Mouse (Mus musculus): ENCODE results near the gene Iqcc. TPM values are rescaled to one million over a fixed set of nuclear protein-coding genes. Genes with fewer than 3 reads are reported as not detected.

Iqcc gene
- total RNA-seq, 2 experiments from 2014 or later, result 31.5 to 34.3 TPM

DNA sequence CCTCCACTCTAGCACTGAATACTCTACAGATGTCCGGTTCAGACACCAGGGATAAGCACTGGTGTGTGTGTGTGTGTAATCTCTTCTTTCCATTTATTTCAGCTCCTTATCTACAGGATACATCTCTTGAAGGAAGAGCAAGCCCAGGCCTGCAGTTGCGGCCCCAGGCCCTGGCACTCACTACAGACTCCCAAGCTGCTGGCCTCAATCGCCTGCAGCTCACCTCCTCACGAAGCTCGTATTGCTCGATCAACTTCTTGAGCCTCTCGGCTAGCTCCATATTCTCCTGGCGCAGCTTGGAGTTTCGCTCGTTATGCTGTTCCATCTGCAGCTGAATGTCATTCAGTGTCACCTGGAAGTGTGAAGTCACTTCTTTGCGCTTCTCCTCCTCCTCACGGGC lies 13.0 kb upstream of the Iqcc start:
- DNase-seq (ENCODE audit: low spot score in 2 of 2), result no peak
- TF ChIP-seq CTCF (conservative IDR thresholded peaks at IDR 0.05), result no peak
- Histone ChIP-seq H3K27ac (peak overlapping the region; percentile 40; the same call in 1 of the 2 replicates), H3K4me3 (no peak overlapping the region)

DNA sequence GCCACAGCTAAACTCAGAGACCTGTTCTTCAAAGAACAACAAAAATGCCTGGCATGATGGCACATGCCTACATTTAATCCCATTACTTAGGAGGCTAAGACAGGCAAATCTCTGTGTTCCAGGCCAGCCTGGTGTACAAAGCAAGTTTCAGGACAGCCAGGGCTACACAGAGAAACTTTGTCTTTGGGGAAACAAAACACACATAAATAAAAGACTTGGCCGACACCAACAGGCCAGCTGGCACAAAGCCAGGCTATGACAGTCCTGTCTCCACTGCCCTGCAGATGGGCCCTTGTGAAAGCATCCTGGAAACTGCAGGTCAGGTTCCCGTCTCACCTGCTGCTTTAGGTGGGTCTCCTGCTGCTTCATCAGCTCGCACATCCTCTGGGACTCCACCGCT lies 12.0 kb upstream of the Iqcc start:
- H3K4me3 ChIP-seq, result no peak overlapping the region
- DNase-seq (ENCODE audit: low spot score in 2 of 2), result no peak
- no peak for TF ChIP-seq CTCF (conservative IDR thresholded peaks at IDR 0.05)
- H3K27ac ChIP-seq, result peak overlapping the region; percentile 40; the same call in 1 of the 2 replicates

DNA sequence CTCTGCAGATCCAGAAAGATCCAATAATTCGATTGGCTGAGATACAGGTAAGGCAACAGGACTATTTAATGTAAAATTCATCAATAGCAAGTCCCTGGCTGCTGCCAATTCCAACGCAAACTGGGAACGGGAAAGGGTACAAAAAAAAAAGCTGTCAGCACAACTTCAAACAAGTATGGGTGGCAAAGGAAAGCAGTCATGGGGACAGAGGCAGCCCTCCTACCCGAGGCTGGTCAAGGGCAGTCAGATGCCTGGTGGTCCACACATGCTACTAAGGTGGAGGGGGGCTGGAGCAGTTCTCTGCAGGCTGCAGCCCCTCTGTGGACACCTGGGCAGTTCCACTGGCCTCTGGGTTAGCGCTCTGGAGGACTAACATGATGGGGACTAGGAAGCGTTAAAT lies 7.1 kb upstream of the Iqcc start:
- no peak for TF ChIP-seq CTCF (conservative IDR thresholded peaks at IDR 0.05)
- DNase-seq (ENCODE audit: low spot score in 2 of 2), result no peak
- peak overlapping the region; percentile 98; the same call in 1 of the 2 replicates for H3K27ac ChIP-seq
- no peak overlapping the region for H3K4me3 ChIP-seq

DNA sequence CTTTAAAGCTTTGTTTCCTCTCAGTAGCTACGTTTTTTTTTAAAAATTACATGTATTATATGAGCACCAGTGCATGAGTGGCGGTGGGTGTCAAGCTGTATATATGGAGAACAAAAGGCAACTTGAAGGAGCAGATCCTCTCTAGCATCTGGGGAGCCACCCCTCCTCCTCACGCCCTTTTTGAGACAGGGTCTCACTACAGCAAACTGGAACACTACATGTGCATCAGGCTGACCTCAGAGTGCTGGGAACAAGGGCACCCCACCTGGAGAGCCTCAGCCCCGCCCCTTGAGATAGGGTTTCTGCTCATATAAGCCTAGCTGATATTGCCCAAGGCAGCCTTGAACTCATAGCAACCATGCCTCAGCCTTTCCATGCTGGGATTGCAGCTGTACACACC lies 6.6 kb upstream of the Iqcc start:
- Histone ChIP-seq H3K4me3 (no peak overlapping the region), H3K27ac (peak overlapping the region; percentile 98)
- no peak for TF ChIP-seq CTCF (conservative IDR thresholded peaks at IDR 0.05)
- no peak for DNase-seq (ENCODE audit: low spot score in 2 of 2)

DNA sequence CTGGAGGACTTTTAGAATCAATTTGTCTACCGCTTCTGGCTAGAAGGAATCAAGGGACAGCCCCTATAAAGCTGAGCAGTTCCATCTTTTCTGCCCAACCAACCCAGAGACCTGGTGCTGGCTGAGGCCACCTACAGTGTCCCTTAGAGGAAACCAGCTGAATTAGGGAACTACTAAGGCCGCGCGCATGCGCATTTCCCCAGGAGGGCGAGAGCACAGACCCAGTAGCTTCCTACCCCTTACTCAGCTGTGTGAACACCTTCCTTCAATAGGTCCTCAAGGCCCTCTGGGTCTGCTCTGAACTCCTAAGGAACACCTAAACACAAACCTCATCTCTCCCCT lies 6.1 kb upstream of the Iqcc start:
- peak overlapping the region; percentile 90 for H3K4me3 ChIP-seq
- DNase-seq (ENCODE audit: low spot score in 2 of 2), result peak in 1 of 2 experiments; percentile 49
- no peak for TF ChIP-seq CTCF (conservative IDR thresholded peaks at IDR 0.05)
- H3K27ac ChIP-seq, result peak overlapping the region; percentile 98

DNA sequence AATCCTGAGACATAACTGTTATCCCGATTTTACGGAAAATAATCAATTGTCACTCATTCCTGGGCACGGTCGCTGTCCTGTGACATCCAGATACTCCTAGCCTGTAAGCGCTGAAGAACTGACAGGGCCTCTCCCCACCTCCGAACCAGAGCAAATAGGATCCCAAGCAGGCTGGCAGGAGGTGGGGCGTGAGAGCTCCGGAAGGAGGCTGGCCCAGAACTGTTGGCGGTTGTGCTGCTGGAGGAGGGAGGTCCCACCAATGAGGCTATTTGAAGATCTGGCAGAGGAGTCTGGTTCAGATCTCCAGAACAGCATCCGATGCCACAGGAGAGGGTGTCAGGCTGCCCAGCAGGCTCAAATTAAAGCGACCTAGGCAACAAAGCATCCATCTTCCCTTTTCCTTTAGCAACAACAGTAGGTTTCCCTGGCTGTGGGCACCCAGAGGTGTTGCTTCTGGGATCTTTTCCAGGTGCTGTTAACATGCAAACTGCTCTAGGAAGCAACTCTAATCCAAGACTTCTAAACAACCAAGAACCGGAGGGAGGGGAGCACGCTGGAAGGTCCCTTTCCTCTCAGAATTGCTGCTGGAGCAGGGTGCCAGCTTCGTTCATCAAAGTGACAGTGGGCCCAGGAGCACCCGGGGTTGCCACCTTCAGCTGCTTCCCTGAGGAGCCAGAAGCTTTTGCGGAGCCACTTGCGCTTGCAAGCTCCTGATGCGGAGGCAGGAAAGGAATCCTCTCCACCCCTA lies 5.6 kb upstream of the Iqcc start:
- H3K4me3 ChIP-seq, result peak overlapping the region; percentile 90
- peak; percentile 90 to 95 for DNase-seq (ENCODE audit: low spot score in 2 of 2)
- no peak for TF ChIP-seq CTCF (conservative IDR thresholded peaks at IDR 0.05)
- H3K27ac ChIP-seq, result peak overlapping the region; percentile 98

DNA sequence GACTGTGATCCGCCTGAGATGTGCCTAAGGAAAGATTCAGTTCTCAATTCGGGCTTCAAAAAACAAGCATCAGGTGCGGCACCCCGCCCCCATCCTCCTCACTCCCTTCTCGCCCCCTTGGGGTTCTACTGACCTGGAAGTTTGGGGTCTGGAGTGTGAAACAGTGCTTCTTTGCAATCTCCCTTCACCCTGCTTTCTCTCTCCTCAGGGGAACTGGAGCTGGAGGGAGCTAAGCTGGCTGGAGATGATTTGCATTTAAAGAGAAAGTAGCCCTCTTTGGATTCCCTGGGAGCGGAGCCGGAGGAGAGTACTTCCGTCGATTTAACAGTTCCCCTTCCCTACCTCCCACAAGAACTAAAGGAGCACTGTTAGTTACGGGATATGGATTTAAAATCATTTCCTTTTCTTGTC lies 4.8 kb upstream of the Iqcc start, which contains the start of gene Ccdc28b:
Ccdc28b (minus strand) TSS at position 267 of the 411 bp plus-strand sequence.
- H3K4me3 ChIP-seq, result peak within 1 kb of the TSS; percentile 90
- TF ChIP-seq CTCF (conservative IDR thresholded peaks at IDR 0.05), result no peak
- H3K27ac ChIP-seq, result peak within 1 kb of the TSS; percentile 98
- DNase-seq (ENCODE audit: low spot score in 2 of 2), result peak; percentile 64 to 71

DNA sequence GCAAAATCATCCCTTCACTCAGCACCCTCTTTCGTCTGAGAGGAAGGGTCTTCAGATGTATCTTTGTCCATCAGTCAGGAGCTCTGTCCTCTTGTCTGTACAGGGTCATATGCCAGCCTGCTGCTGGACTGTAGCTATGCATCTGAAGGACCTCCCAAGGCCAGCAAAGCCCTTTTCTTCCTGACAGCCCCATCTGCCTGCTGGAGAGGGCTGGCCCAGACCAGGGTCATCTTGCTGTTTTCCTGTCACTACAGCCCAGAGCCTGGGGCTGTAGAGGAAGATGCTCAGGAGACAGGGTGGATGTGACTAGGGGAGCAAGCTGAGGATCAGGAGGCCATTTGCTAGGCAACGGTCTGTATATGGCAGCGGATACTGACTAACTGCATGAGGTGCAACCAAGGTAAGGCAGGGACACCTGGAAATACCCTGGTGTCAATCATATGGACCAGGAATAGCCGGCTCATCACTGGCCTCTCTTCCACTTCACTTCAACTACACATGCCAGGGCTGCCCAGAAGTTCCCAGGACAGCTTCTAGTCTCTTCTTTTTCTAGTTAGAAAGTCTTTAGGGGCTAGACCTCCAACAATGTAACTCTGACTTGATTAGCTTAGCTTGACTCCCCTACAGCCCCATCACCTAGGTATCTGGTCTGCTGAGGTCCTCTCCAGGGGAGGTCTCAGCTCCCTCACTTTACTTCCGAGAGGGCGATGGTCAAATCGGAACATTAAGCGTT lies 4.1 kb upstream of the Iqcc start:
- DNase-seq (ENCODE audit: low spot score in 2 of 2), result no peak
- no peak for TF ChIP-seq CTCF (conservative IDR thresholded peaks at IDR 0.05)
- Histone ChIP-seq H3K4me3 (peak overlapping the region; percentile 90), H3K27ac (peak overlapping the region; percentile 98)

DNA sequence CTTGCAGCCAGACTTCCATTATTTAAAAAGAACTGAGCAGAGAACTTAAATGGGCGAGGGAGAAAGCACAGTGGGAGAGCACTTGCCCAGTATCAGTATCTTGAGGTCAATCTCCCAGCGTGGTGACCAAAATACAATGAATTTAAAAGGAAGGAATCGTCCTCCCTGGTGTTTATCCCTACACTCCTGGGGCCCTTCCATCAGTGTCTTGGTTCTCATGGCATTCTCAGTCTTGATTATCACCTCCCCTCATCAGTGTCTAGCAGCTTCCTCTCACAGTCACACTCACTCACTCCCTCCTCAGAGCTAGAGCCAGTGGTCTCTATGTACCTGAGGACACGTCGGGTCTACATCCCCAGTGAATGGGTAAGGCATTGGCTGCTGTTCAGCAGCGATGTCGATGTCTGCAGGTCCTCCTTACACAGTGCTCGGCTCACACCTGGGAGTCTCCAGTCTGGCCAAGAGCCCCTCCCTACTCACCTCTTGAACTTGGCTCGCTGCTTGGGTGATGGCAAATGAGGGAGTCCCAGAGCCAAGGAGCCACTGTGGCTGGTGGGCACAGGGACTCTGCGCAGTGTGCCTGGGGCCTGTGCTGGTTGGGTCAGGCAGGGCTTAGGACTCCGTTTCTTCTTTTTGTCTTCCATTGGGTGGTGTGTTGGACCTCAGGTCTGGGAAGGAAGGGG lies 3.4 kb upstream of the Iqcc start:
- peak overlapping the region; percentile 98 for H3K27ac ChIP-seq
- DNase-seq (ENCODE audit: low spot score in 2 of 2), result no peak
- peak overlapping the region; percentile 90 for H3K4me3 ChIP-seq
- peak; percentile 28; the same call in 1 of the 2 replicates for TF ChIP-seq CTCF (conservative IDR thresholded peaks at IDR 0.05)

DNA sequence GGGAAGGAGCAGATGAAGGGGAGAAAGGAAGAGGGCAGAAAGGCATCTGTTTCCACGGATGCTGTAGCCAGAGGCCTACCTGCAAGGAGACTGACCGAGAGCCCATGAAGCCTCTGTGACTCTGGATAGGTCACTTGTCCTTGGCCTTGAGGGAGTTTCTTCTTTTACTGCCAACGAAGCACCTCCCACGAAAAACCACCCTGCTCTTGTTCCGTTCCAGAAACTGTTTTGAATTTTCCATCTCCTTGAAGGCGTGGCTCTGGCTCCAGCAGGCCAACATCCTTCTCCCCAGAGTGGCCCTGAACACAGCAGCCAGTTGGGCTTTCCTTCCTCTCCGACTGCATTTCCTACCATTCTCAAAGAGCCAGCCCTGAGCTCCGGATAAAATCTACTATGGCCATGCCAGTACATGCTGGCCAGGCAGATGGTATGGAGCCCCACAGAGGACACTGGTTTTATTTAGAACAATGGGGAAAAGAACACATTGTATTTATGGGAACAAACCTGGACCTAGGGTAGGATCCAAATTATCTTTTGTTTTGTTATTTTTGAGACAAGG lies 2.5 kb upstream of the Iqcc start:
- peak overlapping the region; percentile 90 for H3K4me3 ChIP-seq
- no peak for DNase-seq (ENCODE audit: low spot score in 2 of 2)
- peak overlapping the region; percentile 98 for H3K27ac ChIP-seq
- TF ChIP-seq CTCF (conservative IDR thresholded peaks at IDR 0.05), result no peak

DNA sequence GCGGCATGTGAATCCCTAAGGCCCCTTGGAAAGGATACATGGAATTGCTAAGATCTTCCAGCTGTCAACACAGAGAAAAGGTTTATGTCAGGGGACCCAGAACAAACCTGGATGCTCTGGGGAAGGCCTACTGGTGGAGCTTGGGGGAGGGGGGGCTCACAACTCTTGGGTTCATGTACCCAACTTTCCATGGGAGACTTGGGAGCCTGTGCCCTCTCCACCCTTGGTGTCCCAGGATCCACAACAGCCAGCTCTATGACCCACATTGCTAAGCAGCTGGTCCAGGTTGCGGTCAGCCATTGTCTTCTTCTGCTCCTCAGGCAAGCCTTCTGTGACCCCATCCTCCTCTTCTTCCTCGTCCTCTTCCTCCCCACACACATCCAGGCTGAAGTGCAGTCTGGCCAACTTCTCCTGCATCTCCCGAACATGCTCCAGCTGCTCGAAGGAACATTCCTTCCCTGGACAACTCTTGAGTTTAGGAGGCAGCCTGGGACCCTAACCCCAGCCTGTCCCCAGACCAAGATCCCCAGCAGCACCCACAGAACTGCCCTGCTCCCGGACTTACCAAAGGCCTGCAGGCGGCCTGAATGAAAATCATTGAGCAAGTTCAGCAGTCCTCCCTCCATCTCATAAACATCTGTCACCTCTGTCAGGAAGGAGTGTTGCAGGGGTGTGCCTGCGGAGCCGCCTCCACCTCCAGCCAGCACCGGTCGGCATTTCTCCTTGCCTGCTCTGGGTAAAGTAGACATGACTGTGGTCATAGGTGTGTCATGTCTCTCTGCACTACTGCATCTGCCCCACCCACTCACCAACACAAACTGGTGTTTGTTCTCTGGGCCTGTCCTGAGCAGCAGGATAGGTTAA lies 1.8 kb upstream of the Iqcc start:
- peak overlapping the region; percentile 98 for H3K27ac ChIP-seq
- peak overlapping the region; percentile 38 for H3K4me3 ChIP-seq
- no peak for TF ChIP-seq CTCF (conservative IDR thresholded peaks at IDR 0.05)
- DNase-seq (ENCODE audit: low spot score in 2 of 2), result no peak

DNA sequence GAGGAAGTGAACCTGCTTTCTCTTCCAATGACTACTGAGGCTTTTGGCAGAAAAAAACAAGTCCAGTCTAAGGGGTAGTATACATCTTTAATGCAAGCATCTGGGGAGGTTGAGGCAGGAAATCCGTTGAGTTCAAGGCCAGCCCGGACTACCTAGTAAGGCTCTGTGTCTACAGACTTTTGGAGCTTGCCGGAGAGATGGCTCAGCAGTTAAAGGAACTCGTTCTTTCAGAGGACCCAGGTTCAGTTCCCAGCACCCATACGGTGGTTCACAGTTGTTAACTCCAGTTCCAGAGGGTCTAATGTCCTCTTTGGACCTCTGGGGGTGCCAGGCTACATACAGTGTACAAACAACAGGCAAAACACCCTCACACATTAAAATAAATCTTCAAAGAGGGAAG lies 868 bp downstream of the Iqcc start:
- Histone ChIP-seq H3K27ac (peak overlapping the region; percentile 98), H3K4me3 (peak overlapping the region; percentile 67)
- no peak for DNase-seq (ENCODE audit: low spot score in 2 of 2)
- TF ChIP-seq CTCF (conservative IDR thresholded peaks at IDR 0.05), result no peak

All from layer of hippocampus, adult 2 months (tissue).